Mouse (Mus musculus): ENCODE results near the gene Slc8a1. TPM values are rescaled to one million over a fixed set of nuclear protein-coding genes. Genes with fewer than 3 reads are reported as not detected.

The Slc8a1 gene
- total and polyA plus RNA-seq, 2 experiments = 0.27 to 3.8 TPM

DNA sequence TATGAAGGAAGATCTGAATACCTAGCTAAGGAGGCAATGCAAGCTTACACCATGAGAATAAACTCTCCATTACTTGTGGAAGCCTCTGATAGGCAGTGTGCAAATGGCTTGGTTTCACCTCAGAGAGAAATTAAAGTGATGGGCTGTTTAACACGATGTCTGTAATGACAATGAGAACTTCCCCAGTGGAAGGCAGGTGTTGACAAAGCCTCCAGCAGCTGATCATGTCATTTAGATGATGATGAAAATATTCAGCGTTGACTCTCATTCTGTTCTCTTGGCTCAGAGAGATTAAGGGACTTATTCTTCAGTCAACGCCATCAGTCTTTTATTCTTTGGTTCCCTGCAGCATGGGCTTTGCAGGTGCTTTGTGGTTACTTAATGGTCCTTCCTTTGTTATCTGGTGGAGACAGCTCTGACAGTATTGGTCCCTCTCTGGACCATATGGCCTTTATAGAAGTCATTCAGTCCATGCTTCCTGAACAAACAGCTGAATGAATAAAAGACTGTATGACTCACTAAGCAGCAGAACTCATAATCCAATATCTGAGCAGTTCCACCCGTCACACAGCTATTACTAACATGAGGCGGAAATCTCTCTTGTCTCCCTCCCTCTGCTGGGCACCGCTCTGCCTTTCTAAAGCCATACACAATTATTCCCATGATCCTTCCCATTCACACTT lies 184.0 kb downstream of the Slc8a1 start:
- no peak overlapping the region for H3K9ac ChIP-seq (ENCODE audit: low read depth, low read length)
- no peaks in the 10 kb centered on the region for H3K36me3 ChIP-seq (ENCODE audit: control insufficient read depth, insufficient read depth, low read length)
- no peaks in the 10 kb centered on the region for H3K79me2 ChIP-seq (ENCODE audit: control insufficient read depth, insufficient read depth, low read length)
- no peaks in the 10 kb centered on the region for H3K27me3 ChIP-seq (ENCODE audit: control insufficient read depth, insufficient read depth, low read length)
- WGBS = 78% methylated on average over 6 of the region's 6 CpGs
- no peaks in the 10 kb centered on the region for H3K4me1 ChIP-seq (ENCODE audit: control insufficient read depth, insufficient read depth, low read length)
- no peak for TF ChIP-seq POLR2A (IDR thresholded peaks at IDR 0.05; ENCODE audit: extremely low read depth, insufficient read depth, low read length)
- TF ChIP-seq CTCF (IDR thresholded peaks at IDR 0.05; ENCODE audit: low read depth, low read length) = no peak
- no peak overlapping the region for H3K27ac ChIP-seq (replicated peaks; ENCODE audit: insufficient read depth, low read depth, low read length)
- H3K4me3 ChIP-seq (ENCODE audit: insufficient read depth, low read depth, low read length) = no peak overlapping the region
- no peak for DNase-seq (ENCODE audit: extremely low read depth, low read depth, low spot score)

DNA sequence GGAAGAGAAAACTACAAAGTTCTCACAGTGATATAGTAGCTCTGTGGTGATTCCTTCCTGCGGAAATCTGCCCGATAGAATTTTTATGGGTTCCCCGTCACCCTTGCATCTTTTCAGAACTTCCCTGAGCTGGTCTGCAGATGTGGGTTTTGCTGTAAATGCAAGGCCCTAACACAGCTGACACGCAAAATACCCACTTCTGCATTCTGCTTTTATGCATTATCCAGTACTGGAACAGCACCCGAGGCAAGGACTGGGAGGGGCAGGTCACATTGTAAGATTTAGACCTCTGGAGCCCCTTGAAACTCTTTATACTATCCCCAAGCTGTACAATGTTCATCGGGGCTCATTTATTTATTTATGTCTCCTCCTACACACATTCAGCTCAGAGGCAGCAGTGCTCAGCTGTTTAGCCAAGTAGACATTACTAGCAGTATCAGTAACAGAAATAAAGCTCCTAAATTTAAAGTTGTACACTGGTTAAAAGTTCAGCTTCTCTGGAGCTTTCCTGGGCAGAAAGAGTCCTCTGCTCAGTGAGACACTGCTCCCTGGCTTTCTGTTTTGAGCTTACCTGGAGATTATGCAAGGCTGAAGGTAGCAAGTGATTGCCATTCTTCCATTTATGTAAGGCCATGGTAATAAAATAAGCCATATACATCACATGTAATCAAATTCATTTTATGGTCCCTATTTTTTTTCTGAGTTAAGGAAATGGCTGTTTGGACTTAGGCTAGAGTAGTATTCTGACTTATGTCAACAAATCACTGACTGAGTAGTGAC lies 186.1 kb downstream of the Slc8a1 start:
- H3K27me3 ChIP-seq (ENCODE audit: control insufficient read depth, insufficient read depth, low read length) = no peaks in the 10 kb centered on the region
- no peak overlapping the region for H3K9ac ChIP-seq (ENCODE audit: low read depth, low read length)
- H3K79me2 ChIP-seq (ENCODE audit: control insufficient read depth, insufficient read depth, low read length) = no peaks in the 10 kb centered on the region
- no peaks in the 10 kb centered on the region for H3K4me1 ChIP-seq (ENCODE audit: control insufficient read depth, insufficient read depth, low read length)
- no peak for DNase-seq (ENCODE audit: extremely low read depth, low read depth, low spot score)
- TF ChIP-seq POLR2A (IDR thresholded peaks at IDR 0.05; ENCODE audit: extremely low read depth, insufficient read depth, low read length) = no peak
- TF ChIP-seq CTCF (IDR thresholded peaks at IDR 0.05; ENCODE audit: low read depth, low read length) = no peak
- WGBS = 81% methylated on average over 6 of the region's 6 CpGs
- no peak overlapping the region for H3K27ac ChIP-seq (replicated peaks; ENCODE audit: insufficient read depth, low read depth, low read length)
- no peak overlapping the region for H3K4me3 ChIP-seq (ENCODE audit: insufficient read depth, low read depth, low read length)
- H3K36me3 ChIP-seq (ENCODE audit: control insufficient read depth, insufficient read depth, low read length) = no peaks in the 10 kb centered on the region

DNA sequence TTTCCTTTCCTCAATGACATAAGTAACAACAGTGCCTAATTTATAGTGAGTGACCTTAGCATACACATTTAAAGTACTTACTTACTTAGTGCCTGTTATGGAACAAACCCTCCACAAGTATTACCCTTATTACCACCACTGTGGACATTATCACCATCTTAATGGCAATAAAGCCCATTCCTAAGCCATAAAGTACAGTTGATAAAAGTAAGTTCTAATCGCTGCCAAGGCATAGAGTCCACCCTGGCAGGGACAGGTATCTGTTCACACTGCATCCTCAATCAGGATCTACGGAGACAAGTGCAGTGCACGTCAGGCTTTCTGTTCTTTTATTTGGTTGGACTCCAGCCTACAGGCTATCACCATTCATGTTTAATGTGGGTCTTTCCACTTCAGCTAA lies 187.3 kb downstream of the Slc8a1 start:
- Histone ChIP-seq H3K79me2 (ENCODE audit: control insufficient read depth, insufficient read depth, low read length) (no peaks in the 10 kb centered on the region), H3K4me1 (ENCODE audit: control insufficient read depth, insufficient read depth, low read length) (no peaks in the 10 kb centered on the region), H3K27me3 (ENCODE audit: control insufficient read depth, insufficient read depth, low read length) (no peaks in the 10 kb centered on the region), H3K27ac (replicated peaks; ENCODE audit: insufficient read depth, low read depth, low read length) (no peak overlapping the region), H3K36me3 (ENCODE audit: control insufficient read depth, insufficient read depth, low read length) (no peaks in the 10 kb centered on the region), H3K4me3 (ENCODE audit: insufficient read depth, low read depth, low read length) (no peak overlapping the region), H3K9ac (ENCODE audit: low read depth, low read length) (no peak overlapping the region)
- DNase-seq (ENCODE audit: extremely low read depth, low read depth, low spot score) = no peak
- 85% methylated on average over 3 of the region's 3 CpGs for WGBS
- TF ChIP-seq CTCF (IDR thresholded peaks at IDR 0.05; ENCODE audit: low read depth, low read length) (no peak), POLR2A (IDR thresholded peaks at IDR 0.05; ENCODE audit: extremely low read depth, insufficient read depth, low read length) (no peak)

DNA sequence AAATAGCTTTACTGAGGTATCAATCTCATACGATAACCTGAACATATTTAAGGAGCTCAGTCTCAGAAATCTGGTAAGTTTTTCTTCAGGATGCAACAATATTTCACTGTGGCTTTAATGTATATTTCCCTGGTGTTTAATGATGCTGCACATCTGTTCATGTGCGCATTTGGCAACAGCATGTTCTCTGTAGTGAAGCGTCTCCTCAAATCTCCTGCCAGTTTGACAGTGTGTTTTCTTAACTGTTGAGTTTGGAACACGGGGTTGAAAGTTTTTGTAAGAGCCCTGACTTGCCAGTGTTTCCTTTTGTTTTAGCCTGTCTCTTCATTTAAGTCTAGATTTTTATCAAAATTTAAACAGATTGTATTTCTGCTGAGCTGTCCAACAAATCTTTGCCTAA lies 190.2 kb downstream of the Slc8a1 start:
- WGBS = 80% methylated on average over 4 of the region's 4 CpGs
- Histone ChIP-seq H3K4me1 (ENCODE audit: control insufficient read depth, insufficient read depth, low read length) (no peaks in the 10 kb centered on the region), H3K27me3 (ENCODE audit: control insufficient read depth, insufficient read depth, low read length) (no peaks in the 10 kb centered on the region), H3K4me3 (ENCODE audit: insufficient read depth, low read depth, low read length) (no peak overlapping the region), H3K9ac (ENCODE audit: low read depth, low read length) (no peak overlapping the region), H3K36me3 (ENCODE audit: control insufficient read depth, insufficient read depth, low read length) (no peaks in the 10 kb centered on the region), H3K27ac (replicated peaks; ENCODE audit: insufficient read depth, low read depth, low read length) (no peak overlapping the region), H3K79me2 (ENCODE audit: control insufficient read depth, insufficient read depth, low read length) (no peaks in the 10 kb centered on the region)
- no peak for DNase-seq (ENCODE audit: extremely low read depth, low read depth, low spot score)
- TF ChIP-seq CTCF (IDR thresholded peaks at IDR 0.05; ENCODE audit: low read depth, low read length) (no peak), POLR2A (IDR thresholded peaks at IDR 0.05; ENCODE audit: extremely low read depth, insufficient read depth, low read length) (no peak)

DNA sequence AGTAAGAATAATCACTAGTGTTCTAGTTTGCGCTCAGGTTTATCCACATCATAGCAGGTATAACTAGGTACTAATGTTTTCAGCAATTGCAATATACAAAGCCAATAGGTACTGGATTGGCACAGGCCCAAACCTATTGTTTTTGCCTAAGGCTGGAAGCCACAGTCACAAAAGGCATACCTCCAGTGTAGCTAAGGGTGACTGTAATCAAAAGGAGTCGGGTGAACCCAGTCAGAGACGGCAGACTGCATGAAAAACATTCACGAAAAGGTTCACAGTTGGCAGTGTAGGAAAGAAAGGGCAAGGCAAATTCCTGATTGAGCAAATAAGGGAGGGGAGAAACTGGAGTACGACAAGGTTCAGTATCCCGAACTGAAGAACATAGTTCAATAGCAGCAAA lies 191.7 kb downstream of the Slc8a1 start:
- H3K27me3 ChIP-seq (ENCODE audit: control insufficient read depth, insufficient read depth, low read length) = no peaks in the 10 kb centered on the region
- DNase-seq (ENCODE audit: extremely low read depth, low read depth, low spot score) = no peak
- 80% methylated on average over 6 of the region's 6 CpGs for WGBS
- no peak overlapping the region for H3K9ac ChIP-seq (ENCODE audit: low read depth, low read length)
- TF ChIP-seq CTCF (IDR thresholded peaks at IDR 0.05; ENCODE audit: low read depth, low read length) (no peak), POLR2A (IDR thresholded peaks at IDR 0.05; ENCODE audit: extremely low read depth, insufficient read depth, low read length) (no peak)
- no peaks in the 10 kb centered on the region for H3K79me2 ChIP-seq (ENCODE audit: control insufficient read depth, insufficient read depth, low read length)
- no peak overlapping the region for H3K4me3 ChIP-seq (ENCODE audit: insufficient read depth, low read depth, low read length)
- H3K4me1 ChIP-seq (ENCODE audit: control insufficient read depth, insufficient read depth, low read length) = no peaks in the 10 kb centered on the region
- H3K27ac ChIP-seq (replicated peaks; ENCODE audit: insufficient read depth, low read depth, low read length) = no peak overlapping the region
- no peaks in the 10 kb centered on the region for H3K36me3 ChIP-seq (ENCODE audit: control insufficient read depth, insufficient read depth, low read length)

DNA sequence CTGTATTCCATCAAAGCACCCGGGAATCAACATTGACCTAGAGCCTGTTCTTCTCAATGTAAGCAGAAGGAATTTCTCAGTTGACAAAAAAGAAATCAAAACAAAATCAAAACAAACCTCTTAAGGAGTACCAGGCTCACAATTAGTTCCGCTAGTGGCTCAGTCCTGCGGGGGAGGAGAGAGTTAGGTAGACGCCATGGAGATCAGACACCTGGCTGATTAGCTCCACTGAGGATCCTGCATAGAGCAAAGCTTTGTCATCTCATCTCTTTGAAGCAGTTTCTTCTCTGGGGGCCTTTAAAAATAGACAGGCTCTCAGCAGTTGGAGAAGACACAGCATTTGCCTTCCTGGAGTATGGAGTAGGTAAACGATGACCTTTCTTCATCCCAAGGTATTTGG lies 192.2 kb downstream of the Slc8a1 start:
- Histone ChIP-seq H3K9ac (ENCODE audit: low read depth, low read length) (no peak overlapping the region), H3K79me2 (ENCODE audit: control insufficient read depth, insufficient read depth, low read length) (no peaks in the 10 kb centered on the region), H3K4me1 (ENCODE audit: control insufficient read depth, insufficient read depth, low read length) (no peaks in the 10 kb centered on the region), H3K27ac (replicated peaks; ENCODE audit: insufficient read depth, low read depth, low read length) (no peak overlapping the region), H3K4me3 (ENCODE audit: insufficient read depth, low read depth, low read length) (no peak overlapping the region), H3K27me3 (ENCODE audit: control insufficient read depth, insufficient read depth, low read length) (no peaks in the 10 kb centered on the region), H3K36me3 (ENCODE audit: control insufficient read depth, insufficient read depth, low read length) (no peaks in the 10 kb centered on the region)
- WGBS = 88% methylated on average over 5 of the region's 5 CpGs
- DNase-seq (ENCODE audit: extremely low read depth, low read depth, low spot score) = no peak
- TF ChIP-seq POLR2A (IDR thresholded peaks at IDR 0.05; ENCODE audit: extremely low read depth, insufficient read depth, low read length) = no peak
- TF ChIP-seq CTCF (IDR thresholded peaks at IDR 0.05; ENCODE audit: low read depth, low read length) = no peak
